Mouse (Mus musculus) neural tube, embryonic 11.5 days (tissue): ENCODE data around the gene Eif4h. TPM values are rescaled to one million over a fixed set of nuclear protein-coding genes. Genes with fewer than 3 reads are reported as not detected.
A peak's percentile ranks its signal among the peaks of the same experiment; 100 is the strongest.

Experiments
- ATAC-seq: fragments of 200-750 bp; cut with Nextera tagmentation; 2 replicates; pipeline ENCODE4 v1.8.0; 2017; ENCODE audit warnings: moderate number of reproducible peaks, mild to moderate bottlenecking, moderate TSS enrichment, moderate library complexity; ENCODE audit not compliant: insufficient read depth, low FRiP score, low TSS enrichment
- DNase-seq: peaks from one replicate; pipeline ENCODE4 v3.0.0-alpha.2; 2015; ENCODE audit warnings: low spot score
- H3K27ac ChIP-seq: fragments of 300-500 bp; sonication (generic); 2 replicates; pipeline ENCODE4 v1.5.1; 2014; ENCODE audit warnings: low read depth, mild to moderate bottlenecking, low read length
- H3K27me3 ChIP-seq: fragments of 300-500 bp; sonication (generic); 2 replicates; pipeline ENCODE4 v1.6.1; 2014; ENCODE audit warnings: mild to moderate bottlenecking, low read length, mixed read lengths; ENCODE audit not compliant: control insufficient read depth, insufficient read depth
- H3K36me3 ChIP-seq: fragments of 300-500 bp; sonication (generic); 2 replicates; pipeline ENCODE4 v1.6.1; 2014; ENCODE audit warnings: mild to moderate bottlenecking, low read length, moderate library complexity, mixed read lengths; ENCODE audit not compliant: control insufficient read depth, insufficient read depth
- H3K4me1 ChIP-seq: fragments of 300-500 bp; sonication (generic); 2 replicates; pipeline ENCODE4 v1.6.1; 2014; ENCODE audit warnings: low read length, mixed read lengths; ENCODE audit not compliant: control insufficient read depth, insufficient read depth
- H3K4me2 ChIP-seq: fragments of 300-500 bp; sonication (generic); 2 replicates; pipeline ENCODE4 v1.6.1; 2014; ENCODE audit warnings: low read depth, mild to moderate bottlenecking, moderate library complexity
- H3K4me3 ChIP-seq: fragments of 300-500 bp; sonication (generic); 2 replicates; pipeline ENCODE4 v1.5.1; 2014; ENCODE audit warnings: low read depth, low read length
- H3K9ac ChIP-seq: fragments of 300-500 bp; sonication (generic); 2 replicates; pipeline ENCODE4 v1.6.1; 2014; ENCODE audit warnings: mild to moderate bottlenecking, low read length
- H3K9me3 ChIP-seq: fragments of 300-500 bp; sonication (generic); 2 replicates; pipeline ENCODE4 v1.6.1; 2016; ENCODE audit warnings: low read length; ENCODE audit not compliant: control insufficient read depth
- WGBS: fragments of 180-500 bp; shearing (Covaris S2); extraction: QIAGEN DNeasy Blood & Tissue Kit; methylation state at CpG from one replicate; pipeline ENCODE4 v1.1.7; 2014; 5-methylcytosine and 5-hydroxymethylcytosine counted together
- polyA plus RNA-seq: library from polyadenylated mRNA; unstranded; fragments of >200 nt; fragmentation: Nextera tagmentation; extraction: Ambion mirVana; gene quantifications from 2 replicates; pipeline ENCODE4 v1.2.1, GENCODE M21; 2014

Eif4h gene
- polyA plus RNA-seq, 1 experiment from 2014 or later: 457 TPM

DNA sequence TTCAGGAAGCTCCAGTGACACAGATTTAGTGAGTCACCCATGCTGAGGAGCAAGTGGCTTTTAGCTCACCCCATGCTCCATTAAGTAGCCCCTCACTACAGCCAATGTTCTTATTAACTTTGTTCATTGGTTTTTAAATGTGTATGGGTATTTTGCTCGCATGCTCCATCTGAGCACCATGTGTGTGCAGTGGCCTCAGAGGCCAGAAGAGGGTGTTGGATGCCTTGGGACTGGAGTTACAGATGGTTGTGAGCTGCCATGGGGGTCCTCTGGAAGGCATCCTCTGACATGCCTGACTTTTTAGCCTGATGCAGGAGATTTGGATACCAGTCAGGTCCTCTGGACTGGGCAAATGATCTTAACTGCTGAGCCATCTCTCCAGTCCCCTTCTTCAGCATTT lies 4.8 kb upstream of the Eif4h start:
- no peaks in the 10 kb centered on the region for H3K9me3 ChIP-seq
- no peaks in the 10 kb centered on the region for H3K4me1 ChIP-seq
- no peak overlapping the region for H3K4me3 ChIP-seq
- H3K27ac ChIP-seq: no peak overlapping the region
- DNase-seq (no peak), ATAC-seq (no peak)
- H3K4me2 ChIP-seq: no peak overlapping the region
- H3K36me3 ChIP-seq: no peaks in the 10 kb centered on the region
- WGBS: 86% methylated on average over 1 of the region's 1 CpGs
- H3K9ac ChIP-seq: no peak overlapping the region
- H3K27me3 ChIP-seq: no peaks in the 10 kb centered on the region

DNA sequence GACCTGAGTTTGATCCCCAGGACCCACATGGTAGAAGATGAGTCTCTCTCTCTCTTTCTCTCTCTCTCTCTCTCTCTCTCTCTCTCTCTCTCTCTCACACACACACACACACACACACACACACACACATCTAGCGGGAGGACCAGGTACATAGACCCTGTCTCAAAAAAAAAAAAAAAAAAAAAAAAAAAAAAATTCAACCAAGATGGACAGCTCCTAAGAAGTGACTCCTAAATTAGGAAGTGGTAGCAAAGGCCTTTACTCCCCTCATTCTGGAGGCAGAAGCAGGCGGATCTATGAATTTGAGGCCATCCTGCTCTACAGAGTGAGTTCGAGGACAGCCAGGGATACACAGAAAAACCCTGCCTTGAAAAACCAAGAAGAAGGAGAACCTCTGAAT lies 1.1 kb upstream of the Eif4h start:
- Histone ChIP-seq H3K27me3 (no peaks in the 10 kb centered on the region), H3K9me3 (no peaks in the 10 kb centered on the region), H3K27ac (no peak overlapping the region), H3K4me2 (no peak overlapping the region), H3K4me3 (no peak overlapping the region), H3K4me1 (peaks cover 3% of the 10 kb centered on the region; the same call in 1 of the 2 replicates), H3K36me3 (peaks cover 2% of the 10 kb centered on the region; the same call in 1 of the 2 replicates), H3K9ac (no peak overlapping the region)
- 95% methylated on average over 3 of the region's 3 CpGs for WGBS
- ATAC-seq: no peak
- DNase-seq: no peak

DNA sequence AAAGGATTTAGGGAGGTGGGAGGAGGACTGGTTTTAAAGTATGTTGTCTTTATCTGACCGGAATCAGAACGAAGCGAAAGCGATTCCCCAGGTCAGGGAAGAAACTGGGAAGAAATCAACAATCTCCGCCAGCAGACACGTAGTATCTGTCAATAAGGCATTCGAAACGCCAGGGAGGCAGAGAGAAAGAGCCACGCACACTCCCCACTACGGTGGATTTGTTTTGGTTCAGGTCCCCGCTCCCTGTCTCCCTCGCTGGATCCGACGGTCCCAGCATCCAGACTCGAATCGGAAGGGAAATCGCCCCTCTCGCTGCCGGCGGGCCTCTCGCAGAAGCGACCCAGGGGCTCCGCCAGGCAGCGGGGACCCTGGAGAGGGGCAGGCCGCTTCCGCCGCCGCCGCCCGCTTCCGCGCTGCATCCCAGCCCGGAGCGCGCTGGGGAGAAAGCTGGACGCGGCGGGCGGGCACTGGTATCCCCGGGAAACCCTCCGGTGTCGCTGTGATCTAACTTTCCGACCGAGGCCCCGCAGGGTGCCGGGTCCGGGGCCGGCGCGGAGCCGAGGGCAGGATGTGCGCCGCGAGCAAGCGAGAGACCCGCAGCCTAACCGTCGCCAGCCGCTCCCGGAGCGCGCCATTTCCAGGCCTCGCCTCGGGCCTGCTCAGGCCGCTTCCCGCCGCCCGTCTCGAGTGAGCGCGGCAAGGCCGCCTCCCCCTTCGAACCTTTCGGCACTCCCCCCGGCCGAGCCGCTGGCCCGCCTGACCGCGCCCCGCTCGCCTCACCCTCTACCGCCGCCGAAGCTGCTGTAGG lies 625 bp downstream of the Eif4h start:
- peak overlapping the region; percentile 91 for H3K9ac ChIP-seq
- under 1% methylated on average over 73 of the region's 85 CpGs for WGBS
- peaks cover 4% of the 10 kb centered on the region; the same call in 1 of the 2 replicates for H3K36me3 ChIP-seq
- ATAC-seq: peak; percentile 72
- H3K4me2 ChIP-seq: peak overlapping the region; percentile 79
- H3K4me1 ChIP-seq: peaks cover 3% of the 10 kb centered on the region; the same call in 1 of the 2 replicates
- no peak for DNase-seq
- peak overlapping the region; percentile 84 for H3K4me3 ChIP-seq
- H3K27ac ChIP-seq: peak overlapping the region; percentile 87
- no peaks in the 10 kb centered on the region for H3K9me3 ChIP-seq
- H3K27me3 ChIP-seq: no peaks in the 10 kb centered on the region

DNA sequence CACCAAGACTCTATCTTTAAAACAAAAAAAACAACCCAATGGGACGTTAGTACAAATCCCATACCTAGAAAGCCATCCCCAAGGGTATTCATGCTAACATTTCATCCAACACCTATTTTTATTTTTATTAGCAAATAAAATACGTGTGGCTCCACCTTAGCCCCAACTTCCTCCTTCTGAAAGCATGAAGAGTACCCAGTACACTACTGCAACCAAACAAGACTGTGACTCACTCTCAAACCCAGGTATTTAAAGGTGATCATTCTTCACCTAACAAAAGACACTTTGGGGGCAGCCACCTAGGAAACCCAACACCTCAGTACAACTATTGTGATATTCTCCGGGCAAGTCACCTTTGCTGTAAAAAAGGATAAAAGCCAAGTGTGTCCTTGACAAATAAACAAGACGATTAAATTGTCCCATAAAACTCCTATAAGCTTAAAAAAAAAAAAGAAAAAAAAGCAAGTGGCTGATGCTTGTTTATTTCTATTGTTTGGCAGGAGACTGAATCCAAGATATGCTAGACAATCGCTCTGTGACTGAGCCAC lies 1.4 kb downstream of the Eif4h start:
- DNase-seq (no peak), ATAC-seq (no peak)
- H3K27ac ChIP-seq: no peak overlapping the region
- H3K9me3 ChIP-seq: no peaks in the 10 kb centered on the region
- H3K4me1 ChIP-seq: peaks cover 3% of the 10 kb centered on the region; the same call in 1 of the 2 replicates
- peaks cover 4% of the 10 kb centered on the region; the same call in 1 of the 2 replicates for H3K36me3 ChIP-seq
- H3K9ac ChIP-seq: peak overlapping the region; percentile 91
- H3K4me2 ChIP-seq: peak overlapping the region; percentile 79
- no peaks in the 10 kb centered on the region for H3K27me3 ChIP-seq
- peak overlapping the region; percentile 84 for H3K4me3 ChIP-seq
- 37% methylated on average over 5 of the region's 5 CpGs for WGBS

DNA sequence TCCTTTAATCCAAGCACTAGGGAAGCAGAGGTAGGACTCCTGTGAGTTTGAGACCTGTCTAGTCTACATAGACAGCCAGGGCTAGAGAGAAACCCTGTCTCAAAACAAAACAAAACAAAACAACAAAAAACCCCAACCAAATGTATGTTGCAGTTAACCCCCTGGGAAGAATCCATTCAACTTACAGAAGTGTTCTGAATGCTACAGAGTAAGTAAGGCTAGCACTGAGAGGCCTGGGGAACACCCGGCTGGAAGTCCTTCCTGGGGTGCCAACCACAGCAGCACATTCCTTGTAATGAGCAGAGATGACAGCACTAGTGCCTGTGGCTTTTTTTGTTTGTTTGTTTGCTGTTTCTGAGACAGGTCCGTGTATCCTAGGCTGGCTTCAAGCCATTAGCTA lies 6.4 kb downstream of the Eif4h start:
- Histone ChIP-seq H3K4me1 (peaks cover 1% of the 10 kb centered on the region; the same call in 1 of the 2 replicates), H3K4me3 (no peak overlapping the region), H3K27ac (no peak overlapping the region), H3K9ac (no peak overlapping the region), H3K4me2 (no peak overlapping the region), H3K27me3 (no peaks in the 10 kb centered on the region), H3K36me3 (peaks cover 8% of the 10 kb centered on the region), H3K9me3 (no peaks in the 10 kb centered on the region)
- DNase-seq: no peak
- no peak for ATAC-seq
- WGBS: 74% methylated on average over 2 of the region's 2 CpGs

DNA sequence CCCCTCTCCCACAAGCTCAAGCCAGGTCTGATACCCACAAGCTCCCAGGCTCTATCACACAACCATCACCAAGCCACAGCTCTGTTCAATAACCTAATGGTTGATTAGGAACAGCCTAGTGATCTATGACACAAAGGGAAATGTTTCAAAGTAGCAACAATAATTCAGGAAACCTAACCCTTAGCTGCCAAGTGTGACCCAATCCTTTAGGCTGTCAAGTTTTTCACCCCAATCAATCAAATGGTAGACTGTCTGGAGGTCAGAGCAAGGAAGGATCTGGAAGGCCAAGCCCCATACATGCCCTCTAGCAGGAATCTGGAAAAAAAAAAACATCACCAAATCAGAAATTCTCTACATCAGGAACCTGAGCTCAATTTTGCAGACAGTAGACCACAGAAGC lies 8.5 kb downstream of the Eif4h start:
- H3K36me3 ChIP-seq: peaks cover 13% of the 10 kb centered on the region
- H3K9me3 ChIP-seq: no peaks in the 10 kb centered on the region
- H3K4me3 ChIP-seq: no peak overlapping the region
- ATAC-seq: no peak
- no peak overlapping the region for H3K9ac ChIP-seq
- H3K4me1 ChIP-seq: no peaks in the 10 kb centered on the region
- H3K27me3 ChIP-seq: no peaks in the 10 kb centered on the region
- no peak for DNase-seq
- H3K4me2 ChIP-seq: no peak overlapping the region
- H3K27ac ChIP-seq: no peak overlapping the region

DNA sequence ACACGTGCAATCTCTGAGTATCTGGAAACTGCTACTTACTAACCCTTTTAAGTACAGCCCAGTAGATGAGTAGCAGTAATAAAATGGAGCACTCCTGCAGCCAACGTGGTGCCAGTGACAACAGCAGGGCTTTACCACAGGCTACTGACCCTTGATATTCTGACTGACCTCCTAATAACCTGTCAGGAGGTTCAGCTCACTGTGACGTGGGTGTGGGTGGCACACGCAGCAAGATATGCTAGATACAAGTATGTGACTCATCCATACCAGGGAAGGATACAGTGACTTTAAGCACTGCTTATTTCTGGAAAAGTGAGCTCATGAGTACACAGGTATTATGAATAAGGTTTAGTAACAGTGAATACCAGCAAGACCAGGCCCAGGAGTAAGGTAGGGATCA lies 9.8 kb downstream of the Eif4h start:
- no peaks in the 10 kb centered on the region for H3K4me1 ChIP-seq

DNA sequence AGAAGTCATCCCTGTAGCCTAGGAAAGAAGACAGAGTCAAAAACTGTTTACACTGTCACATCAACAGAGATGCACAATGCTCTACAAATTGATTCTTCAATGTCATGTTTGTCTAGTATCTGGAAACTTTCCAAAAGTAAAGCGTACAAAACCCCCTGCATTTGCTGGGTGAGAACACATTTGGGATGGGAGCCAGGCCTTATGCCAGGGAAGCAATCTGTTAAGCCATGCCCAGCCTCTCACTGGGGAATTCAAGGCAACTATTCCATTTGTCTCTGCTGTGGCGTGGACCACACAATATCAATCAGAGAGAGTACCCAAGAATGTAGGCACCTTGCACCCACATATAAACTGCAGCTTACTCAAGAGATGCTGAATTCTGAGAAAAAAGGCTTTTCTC lies 17.2 kb downstream of the Eif4h start:
- peaks cover 61% of the 10 kb centered on the region for H3K36me3 ChIP-seq
- ATAC-seq: no peak
- H3K9me3 ChIP-seq: no peaks in the 10 kb centered on the region
- no peaks in the 10 kb centered on the region for H3K27me3 ChIP-seq
- no peaks in the 10 kb centered on the region for H3K4me1 ChIP-seq
- no peak for DNase-seq
- H3K27ac ChIP-seq: no peak overlapping the region
- WGBS: 99% methylated on average over 2 of the region's 2 CpGs
- H3K4me2 ChIP-seq: no peak overlapping the region
- no peak overlapping the region for H3K4me3 ChIP-seq
- H3K9ac ChIP-seq: no peak overlapping the region

More for the DNA sequence above, 9.8 kb downstream of the Eif4h start:
- ATAC-seq: no peak
- no peaks in the 10 kb centered on the region for H3K9me3 ChIP-seq
- no peak overlapping the region for H3K4me3 ChIP-seq
- no peak for DNase-seq
- no peak overlapping the region for H3K4me2 ChIP-seq
- H3K27ac ChIP-seq: no peak overlapping the region
- H3K27me3 ChIP-seq: no peaks in the 10 kb centered on the region
- no peak overlapping the region for H3K9ac ChIP-seq
- H3K36me3 ChIP-seq: peaks cover 16% of the 10 kb centered on the region
- 82% methylated on average over 4 of the region's 4 CpGs for WGBS

DNA sequence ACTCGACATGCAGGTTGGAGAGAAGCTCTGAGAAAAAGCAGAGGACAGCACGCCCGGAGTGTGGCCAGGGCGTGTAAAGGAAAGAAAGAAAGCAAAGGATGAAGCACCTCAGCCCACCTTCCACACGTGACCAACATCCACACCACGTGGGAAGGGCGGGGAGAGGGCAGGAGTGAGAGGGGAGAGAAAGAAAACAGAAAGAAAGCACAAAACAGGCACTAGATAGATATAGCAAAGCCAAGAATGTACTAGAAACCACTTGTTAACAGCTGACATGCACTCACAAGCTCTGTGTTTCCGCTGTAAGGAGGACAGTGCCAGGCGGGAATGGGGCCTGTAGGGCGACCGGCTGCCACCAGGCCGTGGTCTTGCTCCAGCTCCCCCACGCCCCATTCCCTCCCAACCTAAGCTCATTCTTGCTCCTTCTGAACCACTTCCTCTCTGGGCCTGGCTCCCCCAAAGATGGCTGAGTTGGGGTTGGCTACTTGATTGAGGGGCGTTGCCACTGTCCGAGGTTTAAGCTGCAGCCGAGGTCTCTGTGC lies 18.1 kb downstream of the Eif4h start:
- 95% methylated on average over 16 of the region's 16 CpGs for WGBS
- no peak overlapping the region for H3K27ac ChIP-seq
- DNase-seq: no peak
- no peak overlapping the region for H3K4me2 ChIP-seq
- H3K4me3 ChIP-seq: no peak overlapping the region
- no peaks in the 10 kb centered on the region for H3K4me1 ChIP-seq
- H3K9ac ChIP-seq: no peak overlapping the region
- H3K9me3 ChIP-seq: no peaks in the 10 kb centered on the region
- no peaks in the 10 kb centered on the region for H3K27me3 ChIP-seq
- peaks cover 56% of the 10 kb centered on the region for H3K36me3 ChIP-seq
- no peak for ATAC-seq
